Mouse (Mus musculus) cortical plate, adult 2 months (tissue): Measurements from ENCODE around the gene Mkrn3.

Experiments
- CTCF ChIP-seq: fragments of 200-500 bp; IDR thresholded peaks from 2 replicates; pipeline ENCODE4 v1.5.1; 2011; ENCODE audit warnings: mild to moderate bottlenecking, control low read depth, low read length; ENCODE audit not compliant: insufficient read depth; ENCODE audit errors: extremely low read depth
- POLR2A ChIP-seq: fragments of 200-500 bp; IDR thresholded peaks from 2 replicates; pipeline ENCODE4 v1.6.1; 2011; ENCODE audit warnings: mild to moderate bottlenecking, low read length, control low read depth; ENCODE audit not compliant: insufficient read depth; ENCODE audit errors: extremely low read depth

- no peak for TF ChIP-seq CTCF
- TF ChIP-seq POLR2A: no peak
These were observed 43.3 kb upstream of the Mkrn3 start for GRCm38 (mm10) chr7:62463007-62463877.
